Mouse (Mus musculus): ENCODE results near the gene Pmf1.

The Pmf1 gene

DNA sequence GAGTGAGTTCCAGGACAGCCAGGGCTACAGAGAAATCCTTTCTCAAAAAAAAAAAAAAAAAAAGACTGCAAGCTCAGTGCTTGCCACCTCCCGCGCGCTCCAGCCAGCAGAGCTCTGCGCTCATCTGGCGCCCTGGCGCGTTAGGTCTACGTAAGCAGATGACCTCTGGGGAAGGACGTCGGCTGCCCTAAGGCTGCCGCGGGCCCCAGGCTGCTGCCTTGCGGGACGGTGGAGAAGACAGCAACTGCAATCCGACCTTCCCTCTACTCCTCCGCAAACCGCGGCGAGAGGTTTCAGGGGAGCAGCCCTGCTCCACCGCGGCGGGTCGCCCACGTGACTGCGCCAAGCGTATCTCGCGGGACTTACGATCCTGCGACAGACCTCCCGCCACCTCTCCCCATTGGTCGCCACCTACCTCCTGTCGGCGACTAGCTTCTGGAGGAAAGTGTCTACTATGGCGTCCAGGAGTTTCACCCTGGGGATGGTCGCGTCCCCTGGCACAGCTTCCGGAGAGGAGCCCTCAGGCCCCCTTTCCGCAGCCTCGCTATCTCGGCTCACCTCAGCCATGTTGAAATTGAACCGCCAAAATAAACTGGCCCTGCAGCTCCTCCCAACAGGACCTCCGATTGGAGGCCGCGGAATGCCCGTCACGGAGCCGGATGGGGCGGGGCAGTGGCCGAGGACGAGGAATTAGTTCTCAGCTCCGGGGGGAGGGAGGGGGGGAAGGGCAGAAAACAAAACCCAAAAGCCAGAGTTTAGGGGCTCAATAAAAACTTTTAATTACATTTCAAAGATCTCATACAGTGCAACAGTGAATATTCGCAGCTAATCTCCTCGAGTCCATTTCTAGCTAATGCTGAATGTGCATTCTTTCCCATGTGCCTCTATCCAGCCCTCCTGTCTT is at the start of gene Pmf1:
Pmf1 (minus strand) TSS at position 591 of the 904 bp plus-strand sequence.
- peak; percentile 93 to 95 for DNase-seq (ENCODE audit: low spot score in 2 of 2)

DNA sequence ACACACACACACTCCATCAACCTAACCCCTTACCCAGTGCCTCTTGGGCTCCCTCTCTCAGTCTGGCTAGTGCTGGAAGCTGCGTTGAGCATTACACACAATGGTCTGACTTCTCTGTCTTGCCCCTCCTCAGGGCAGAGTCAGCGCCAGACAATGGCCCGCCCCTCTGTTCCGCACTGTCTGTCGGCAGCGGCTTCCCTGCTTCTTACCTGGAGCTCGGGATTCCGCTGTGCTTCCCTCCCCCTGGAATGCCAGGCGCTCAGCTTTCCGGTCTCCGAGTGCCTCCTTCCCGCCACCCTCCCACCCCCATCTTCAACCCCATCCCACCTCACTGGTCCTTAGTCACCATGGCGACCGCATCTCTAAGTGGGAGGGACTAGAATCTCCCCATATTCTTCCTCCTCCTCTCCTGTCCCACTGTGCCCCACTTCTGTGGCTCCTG is 48.7 kb upstream of the Pmf1 start:
- no peak for DNase-seq (ENCODE audit: low spot score in 2 of 2)

DNA sequence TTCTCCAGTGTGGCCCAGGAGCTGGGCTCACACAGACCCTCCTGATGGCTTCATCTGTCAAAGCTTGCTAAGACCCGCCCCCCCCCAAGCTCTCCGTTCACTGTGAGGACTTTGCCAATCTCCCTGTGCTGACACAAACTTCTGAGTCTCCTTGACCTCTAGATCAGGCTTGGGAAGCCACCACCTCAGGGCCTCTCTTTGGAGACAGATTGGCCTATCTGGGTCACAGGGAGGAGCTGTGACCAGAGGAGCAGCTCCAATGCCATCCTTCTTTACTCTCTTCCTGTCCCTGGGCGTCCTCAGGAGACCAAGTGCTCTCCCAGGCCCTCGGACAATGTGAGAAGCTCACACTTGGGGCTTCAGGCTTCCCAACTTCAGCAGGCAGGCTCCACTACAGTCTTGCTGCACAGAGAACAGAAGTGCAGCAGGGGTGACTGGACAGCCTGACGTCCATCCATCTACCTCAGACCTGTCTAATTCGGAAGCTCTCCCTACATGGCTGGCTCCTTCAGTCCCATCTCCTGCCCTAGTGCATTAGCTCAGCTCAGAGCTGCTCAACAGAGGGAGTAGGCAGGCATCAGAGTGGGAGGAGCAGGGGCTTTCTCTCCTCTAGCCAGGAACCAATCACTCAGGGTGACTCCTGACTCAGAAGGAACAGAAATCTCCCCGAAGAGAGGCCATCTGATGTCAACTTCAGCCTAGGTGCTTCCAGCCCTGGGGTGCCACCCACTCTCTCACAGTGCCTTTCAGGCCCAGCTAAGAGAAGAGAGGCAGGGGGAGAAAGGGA is 46.8 kb upstream of the Pmf1 start:
- no peak for DNase-seq (ENCODE audit: low spot score in 2 of 2)

DNA sequence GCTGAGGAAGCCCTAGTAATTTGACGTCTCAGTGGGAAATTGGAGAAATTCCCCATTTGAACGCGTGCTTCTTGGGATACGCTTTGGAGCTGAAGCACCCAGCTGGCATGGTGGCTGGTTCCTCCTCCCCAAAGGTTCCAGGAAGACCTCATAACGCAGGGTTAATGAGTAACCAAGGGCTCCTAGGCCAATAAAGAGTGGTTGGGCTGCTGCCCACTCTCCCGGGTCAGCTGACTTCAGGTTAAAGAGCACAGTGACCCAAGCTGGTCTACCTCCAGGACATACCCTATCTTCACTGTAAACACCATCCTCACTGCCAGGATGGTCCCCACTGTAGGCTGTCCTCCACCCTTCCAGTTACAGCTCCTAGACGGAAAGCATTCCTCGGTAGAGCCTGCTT is 46.2 kb upstream of the Pmf1 start:
- DNase-seq (ENCODE audit: low spot score in 2 of 2) = no peak

DNA sequence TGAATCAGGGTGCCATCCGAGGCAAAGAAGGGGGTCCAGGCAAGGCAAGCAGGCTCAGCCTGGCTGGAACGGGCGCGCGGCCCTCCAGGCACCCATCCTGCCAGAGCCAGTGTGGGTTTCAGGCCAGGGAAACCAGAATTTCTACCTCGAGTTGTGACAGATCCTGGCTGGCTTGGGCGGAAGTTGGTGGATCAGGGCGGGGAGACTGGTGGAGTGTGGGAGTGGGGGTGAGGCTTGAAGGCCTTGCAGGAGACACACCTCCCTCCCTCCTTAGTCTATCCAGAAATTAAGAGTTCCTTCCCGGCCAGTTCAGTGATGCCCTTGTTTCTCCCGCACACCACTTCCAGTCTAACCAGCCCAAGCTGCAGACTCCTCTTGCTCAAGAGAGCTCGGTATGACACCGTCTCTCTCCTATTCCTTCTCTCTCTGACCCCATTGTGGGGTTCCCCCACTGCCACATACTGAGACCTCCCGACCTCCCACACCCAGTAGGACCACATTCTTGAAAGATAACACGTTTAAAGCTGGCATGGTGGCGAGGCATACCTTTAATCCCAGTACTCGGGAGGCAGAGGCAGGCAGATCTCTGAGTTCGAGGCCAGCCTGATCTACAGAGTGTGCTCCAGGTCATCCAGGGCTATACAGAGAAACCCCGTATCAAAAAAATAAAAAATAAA is 45.6 kb upstream of the Pmf1 start:
- DNase-seq (ENCODE audit: low spot score in 2 of 2) = no peak

DNA sequence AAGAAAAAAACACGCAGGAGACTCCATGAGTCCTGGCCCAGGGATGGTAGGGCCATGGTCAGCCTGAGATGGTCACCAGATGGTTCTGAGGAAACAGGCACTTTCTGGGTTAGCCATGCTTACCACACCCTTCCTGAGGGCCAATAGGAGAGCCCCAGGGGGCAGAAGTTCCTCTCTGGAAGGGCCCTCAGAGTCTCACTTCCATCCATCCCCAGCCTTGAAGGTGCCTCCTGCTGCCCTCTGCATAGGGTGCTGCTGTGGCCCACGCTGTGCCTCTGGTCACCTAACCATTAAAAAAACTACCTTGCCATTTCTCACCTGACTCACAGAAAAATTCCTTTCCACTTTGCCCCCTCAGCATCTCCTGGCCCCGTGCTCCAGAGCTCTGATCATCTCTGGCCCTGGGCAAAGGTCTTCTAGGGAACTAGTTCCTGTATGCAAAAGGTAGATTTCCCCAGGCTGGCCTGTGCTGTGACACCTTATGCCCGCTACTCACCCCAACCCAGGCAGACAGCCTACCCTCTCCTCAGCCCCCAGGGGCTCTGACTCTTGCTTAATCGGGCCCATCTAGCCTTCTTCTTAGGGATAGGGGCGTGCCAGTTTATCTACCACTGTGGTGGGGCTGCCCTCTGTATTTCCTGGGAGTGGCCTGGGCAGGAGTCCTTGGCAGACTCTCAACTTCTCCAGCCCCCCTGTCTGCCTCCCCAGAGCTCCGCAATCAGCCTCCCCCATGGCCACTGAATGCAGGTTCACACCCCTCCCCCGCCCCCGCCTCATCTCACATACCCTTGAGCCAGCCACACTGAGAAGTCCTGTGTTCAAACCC is 44.8 kb upstream of the Pmf1 start:
- no peak for DNase-seq (ENCODE audit: low spot score in 2 of 2)

DNA sequence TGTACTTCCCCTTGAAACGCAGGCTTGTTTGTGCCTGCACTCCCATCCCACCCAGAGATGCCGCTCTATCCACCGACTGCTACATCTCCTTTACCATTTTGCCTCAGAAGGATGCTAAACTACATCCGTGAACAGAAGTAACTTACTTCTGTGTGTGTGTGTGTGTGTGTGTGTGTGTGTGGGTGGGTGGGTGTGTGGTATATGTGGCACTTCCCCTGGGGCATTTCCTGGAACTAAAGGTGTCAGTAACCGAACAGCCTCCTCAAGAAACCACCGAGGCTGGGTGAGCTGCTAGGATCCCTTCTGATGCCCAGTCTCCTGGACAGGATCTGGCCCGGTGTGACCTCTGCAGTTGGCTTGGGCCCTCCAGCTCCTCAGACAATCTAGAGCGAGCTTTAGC is 43.9 kb upstream of the Pmf1 start:
- DNase-seq (ENCODE audit: low spot score in 2 of 2) = peak in 1 of 2 experiments; percentile 49

DNA sequence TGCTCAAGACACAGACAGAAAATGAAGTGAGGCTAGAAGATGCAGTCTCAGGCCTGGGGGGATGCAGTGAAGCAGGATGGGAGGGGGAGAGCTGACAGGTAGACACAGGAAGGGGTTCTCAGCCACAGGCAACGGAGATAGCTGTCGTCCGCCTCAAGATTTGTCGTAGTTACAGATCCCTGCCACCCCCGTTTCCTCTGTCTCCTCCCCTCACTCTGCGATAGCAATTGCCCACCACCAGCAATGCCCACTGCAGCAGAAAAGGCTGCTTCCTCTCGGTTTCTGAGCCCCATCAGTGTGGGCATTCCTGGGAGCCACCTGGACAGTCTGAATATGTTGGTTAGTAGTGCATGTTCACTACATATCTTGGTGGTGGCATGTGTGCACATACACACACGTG is 43.2 kb upstream of the Pmf1 start:
- DNase-seq (ENCODE audit: low spot score in 2 of 2) = no peak

DNA sequence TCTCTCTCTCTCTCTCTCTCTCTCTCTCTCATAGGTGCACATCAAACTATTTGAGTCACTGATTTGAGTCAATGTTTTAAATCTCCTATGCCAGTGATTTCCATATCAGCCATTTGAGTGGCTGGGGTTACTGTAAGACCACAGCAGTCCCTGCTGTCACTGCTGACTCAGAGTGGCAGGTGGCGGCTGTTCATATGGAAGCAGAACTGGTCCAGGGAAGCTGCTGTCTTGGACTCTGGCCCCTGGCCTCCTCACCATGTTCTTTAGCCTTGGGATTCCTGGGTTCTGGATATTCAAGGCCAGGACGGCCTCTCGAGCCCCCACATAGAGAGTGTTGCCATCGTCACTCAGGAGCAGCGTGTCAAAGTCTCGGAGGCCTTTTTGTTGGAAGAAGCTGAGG is 42.6 kb upstream of the Pmf1 start:
- no peak for DNase-seq (ENCODE audit: low spot score in 2 of 2)

DNA sequence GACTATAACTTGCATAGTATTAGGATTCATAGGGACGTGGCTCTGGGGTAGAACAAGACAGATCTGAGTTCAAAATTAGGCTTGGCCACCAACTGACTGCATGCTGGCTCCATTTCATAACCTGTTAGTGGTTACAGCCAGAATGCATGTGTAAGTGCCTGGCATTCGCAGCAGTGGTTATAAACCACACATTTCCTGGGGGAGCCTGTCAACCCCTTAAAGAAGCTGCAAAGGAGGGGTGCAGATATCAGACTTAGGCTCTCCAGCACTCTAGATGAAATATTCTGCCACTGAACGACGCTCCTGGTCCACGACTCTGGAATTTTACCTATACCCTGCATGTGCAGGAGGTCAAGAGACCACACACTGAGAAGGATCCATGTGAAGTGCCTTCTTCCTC is 42.1 kb upstream of the Pmf1 start:
- DNase-seq (ENCODE audit: low spot score in 2 of 2) = no peak

DNA sequence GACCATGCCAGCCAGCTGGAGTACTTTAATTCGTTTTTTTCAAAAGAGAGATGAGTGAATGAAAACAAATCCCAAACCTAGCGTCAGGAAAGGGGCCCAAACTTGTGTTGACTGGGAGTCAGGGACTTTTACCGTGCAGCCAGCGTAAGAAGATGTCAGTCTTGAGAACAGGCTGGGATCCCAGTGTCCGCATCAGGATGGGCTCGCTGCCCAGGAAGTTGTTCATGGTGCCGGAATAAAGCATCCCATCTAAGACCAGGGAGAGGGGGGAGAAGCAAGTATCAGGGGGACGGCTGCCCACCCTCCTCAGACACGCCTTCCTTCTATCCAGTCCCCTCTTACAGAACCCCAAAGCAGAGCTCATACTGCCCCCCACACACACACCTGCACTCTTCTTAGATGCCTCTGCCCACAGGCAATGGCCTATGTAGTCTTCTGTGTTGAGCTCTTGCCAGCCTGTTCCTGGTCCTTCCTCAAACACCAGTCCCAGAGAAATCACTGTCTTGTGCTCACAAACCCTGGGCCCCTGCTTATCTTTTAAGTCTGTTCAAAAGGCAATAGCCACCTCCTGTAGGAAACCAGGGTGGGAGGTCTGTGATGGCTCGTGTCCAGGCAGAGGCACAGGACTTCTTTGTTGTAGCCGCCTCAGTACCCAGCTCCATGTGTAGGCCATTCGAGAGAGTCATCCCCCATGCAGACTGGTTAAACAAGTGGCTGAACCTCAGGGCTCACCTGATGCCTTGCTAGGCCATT is 40.4 kb upstream of the Pmf1 start:
- no peak for DNase-seq (ENCODE audit: low spot score in 2 of 2)

DNA sequence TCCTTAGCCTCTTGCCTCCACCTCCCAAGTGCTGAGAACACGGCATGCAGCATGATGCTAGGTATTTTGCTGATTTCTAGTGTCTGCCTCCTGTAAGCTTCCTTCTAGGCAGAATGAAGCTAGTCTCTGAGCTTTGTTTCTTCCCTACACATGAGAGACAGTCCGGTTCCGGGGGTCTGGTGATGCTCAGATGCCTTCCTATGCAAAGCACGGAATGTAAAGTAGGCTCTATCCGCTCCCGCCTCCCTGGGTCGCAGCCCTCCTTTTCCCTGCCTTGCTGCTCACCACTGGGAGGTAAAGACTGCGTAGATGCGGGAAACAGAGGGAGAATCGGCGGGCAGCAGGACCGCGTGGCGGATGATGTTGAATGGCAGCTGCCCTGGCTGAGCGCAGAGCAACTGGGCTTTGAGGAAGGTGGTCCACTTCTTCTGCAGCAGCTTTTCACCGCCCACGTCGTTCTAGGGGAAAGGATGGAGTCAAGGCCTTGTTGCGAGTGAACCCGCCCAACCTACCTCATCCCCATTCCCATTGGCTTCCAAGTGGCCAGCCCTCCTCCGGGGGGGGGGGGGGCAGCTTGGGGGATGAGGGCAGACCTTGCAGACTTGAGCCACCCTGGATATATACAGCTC is 39.4 kb upstream of the Pmf1 start:
- no peak for DNase-seq (ENCODE audit: low spot score in 2 of 2)

DNA sequence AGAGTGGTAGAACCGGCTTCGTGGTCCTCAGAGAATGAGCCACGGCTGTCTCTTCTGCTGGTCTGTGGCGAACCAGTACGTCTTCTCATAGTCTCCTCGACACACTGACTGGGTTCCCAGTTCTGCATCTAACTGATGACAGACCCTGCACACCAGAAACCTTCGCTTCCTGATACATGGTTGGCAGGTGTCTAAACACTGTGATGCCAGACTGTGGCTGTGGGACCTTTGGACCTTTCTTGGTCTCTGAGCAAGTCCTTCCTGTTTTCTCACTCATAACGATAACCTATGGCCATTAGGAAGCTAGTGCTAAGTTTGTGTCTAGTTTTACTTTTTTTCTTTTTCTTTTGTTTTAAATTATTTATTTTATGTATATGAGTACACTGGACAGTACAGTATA is 38.3 kb upstream of the Pmf1 start:
- no peak for DNase-seq (ENCODE audit: low spot score in 2 of 2)

DNA sequence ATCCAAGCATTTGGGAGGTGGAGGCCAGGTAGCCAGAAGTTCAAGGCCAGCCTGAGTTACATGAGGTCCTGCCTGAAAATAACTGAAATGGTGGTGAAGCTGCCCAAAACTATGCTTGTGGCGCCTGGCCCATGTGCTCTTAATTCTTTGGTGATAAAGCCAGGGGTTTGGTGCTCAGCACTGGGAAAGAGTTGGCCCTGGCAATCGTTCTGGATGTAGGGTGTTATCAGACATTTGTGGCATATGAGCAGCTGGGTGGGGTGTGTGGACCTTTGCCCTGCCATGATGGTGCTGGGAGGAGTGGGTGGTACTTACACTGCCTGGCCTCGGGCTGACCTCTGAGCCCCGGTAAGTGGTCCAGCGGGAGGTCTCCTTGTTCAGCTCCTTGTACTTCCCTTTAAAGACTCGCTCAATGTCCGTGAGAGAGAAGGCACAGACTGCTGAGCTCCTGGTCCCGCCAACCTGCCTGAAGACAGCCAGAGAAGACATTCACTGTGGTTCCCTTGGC is 37.6 kb upstream of the Pmf1 start:
- no peak for DNase-seq (ENCODE audit: low spot score in 2 of 2)

DNA sequence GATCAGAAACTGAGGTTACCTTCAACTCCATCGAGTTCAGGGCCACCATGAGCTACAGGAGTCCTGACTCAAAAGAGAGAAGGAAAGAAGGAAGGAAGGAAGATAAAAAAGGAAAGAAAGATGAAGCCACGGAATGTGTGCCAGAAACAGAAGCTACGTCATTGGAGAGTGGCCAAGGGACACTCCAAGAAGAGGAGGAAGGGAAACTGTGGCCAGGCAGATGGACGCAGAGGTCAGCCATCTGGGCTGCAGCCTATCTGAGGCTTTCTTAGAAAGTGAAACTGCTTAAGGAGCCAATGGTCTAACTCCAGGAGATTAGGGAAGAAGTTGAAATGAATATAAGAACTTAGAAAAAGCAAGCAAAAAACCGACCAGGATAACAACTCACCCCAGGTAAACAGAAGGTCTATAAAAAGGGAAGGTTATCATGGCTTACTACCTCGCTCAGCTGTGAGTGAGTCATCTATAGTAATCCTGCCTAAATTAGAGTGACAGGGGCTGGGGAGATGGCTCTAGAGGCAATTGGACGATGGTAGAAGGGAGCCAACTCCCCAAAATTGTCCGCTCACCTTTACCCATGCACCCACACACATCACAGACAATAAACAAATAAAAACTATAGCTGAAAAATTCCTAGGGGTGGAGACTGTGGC is 36.5 kb upstream of the Pmf1 start:
- no peak for DNase-seq (ENCODE audit: low spot score in 2 of 2)

DNA sequence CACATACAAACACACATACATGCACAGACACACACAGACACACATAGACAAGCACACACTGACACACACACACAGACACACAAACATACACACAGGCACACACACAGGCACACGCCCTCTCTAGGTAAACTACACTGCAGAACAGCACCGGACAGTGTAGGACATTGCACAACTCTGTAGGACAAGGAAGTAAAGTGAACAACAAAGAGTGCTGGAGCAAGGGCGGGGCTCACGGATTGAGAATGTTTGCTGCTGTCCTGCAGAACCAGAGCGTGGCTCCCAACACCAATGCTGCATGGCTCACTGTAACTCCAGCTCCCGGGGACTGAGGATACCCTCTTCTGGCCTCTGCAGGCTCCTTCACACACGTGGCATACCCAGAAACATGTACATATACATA is 32.8 kb upstream of the Pmf1 start:
- DNase-seq (ENCODE audit: low spot score in 2 of 2) = no peak

DNA sequence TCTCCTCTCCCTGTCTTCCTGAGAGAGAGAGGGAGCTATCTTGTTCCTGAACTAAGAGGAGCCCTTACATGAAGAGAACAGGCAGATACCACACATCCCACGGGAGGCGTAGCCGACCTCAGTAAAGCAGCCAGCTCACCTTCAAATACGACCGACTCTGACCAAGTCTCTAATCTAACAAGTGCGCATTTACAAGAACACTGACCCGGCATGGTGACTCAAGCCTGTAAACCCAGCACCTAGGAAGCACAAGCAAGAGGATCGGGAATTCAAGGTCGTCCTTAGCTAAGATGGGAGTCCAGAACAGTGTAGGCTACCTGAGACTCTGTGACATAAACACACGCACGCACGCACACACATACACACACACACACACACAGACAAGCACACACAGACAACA is 32.4 kb upstream of the Pmf1 start:
- DNase-seq (ENCODE audit: low spot score in 2 of 2) = no peak

DNA sequence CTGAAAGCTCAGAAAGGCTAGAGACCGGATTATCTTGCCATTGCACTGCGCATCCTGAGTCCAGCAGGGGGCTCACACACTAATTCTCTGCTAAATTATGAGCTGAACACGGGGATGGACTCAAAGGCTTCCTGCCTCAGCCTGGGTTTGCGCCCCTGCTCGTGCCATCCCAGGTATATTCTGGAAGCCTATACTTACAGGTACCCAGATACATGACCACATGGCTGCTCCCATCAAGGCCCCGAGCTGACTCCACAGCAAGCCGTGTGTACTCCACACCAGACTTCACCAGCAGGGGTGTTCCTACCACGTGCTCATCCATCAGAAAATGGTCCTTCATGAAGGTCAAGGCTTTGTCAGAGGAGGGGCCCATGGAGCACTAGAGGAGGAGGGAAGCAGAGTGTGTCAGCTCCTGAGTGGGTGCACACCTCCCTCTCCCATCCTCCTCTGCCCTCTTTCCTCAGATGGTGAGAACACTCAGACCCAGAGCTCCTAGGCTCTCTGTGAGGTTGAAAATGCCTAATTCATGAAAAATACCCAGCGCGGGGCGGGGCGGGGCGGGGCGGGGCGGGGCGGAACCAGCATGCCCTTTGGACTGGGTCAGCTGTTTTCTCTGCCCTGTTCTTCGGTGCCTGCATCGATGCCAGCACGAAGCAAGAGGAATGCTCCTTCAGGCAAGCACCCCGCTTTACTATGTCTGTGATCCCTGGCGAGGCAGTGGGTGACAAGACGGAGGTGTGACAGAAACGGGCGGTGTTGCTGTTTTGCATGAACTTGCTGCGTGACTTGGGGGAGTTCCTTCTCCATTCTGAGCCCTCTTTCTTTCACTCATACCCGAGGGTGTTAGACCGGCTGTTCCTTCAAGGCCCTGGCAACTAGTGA is 30.6 kb upstream of the Pmf1 start:
- DNase-seq (ENCODE audit: low spot score in 2 of 2) = peak in 1 of 2 experiments; percentile 63

DNA sequence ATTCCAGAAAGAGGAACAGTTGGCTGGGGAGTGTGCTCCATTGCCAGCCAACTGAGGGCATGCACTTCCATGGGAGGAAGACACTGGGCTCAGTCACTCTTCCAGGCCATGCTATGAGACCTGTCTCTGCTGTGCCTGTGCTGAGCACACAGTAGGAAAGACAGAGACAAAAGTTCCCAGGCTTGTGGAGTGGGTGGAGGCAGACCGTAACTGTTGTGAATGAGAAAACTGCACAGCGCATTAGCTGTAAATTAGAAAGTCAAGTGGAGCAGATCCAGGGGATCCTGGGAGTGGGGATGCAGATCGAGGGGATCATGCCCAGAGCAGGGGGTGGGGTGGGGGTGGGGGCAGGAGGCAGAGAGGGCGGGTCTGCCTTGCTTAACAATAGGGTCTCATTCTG is 29.5 kb upstream of the Pmf1 start:
- no peak for DNase-seq (ENCODE audit: low spot score in 2 of 2)
